Mouse (Mus musculus) hindbrain, embryonic 16.5 days (tissue): ENCODE data around the gene Slc37a4. TPM values are rescaled to one million over a fixed set of nuclear protein-coding genes. Genes with fewer than 3 reads are reported as not detected.

Source experiments
- ATAC-seq: fragments of 200-750 bp; cut with Nextera tagmentation; 2 replicates; pipeline ENCODE4 v1.8.0; 2017; ENCODE audit warnings: moderate TSS enrichment, moderate library complexity
- H3K27ac ChIP-seq: fragments of 300-500 bp; sonication (generic); 2 replicates; pipeline ENCODE4 v1.5.1; 2014; ENCODE audit warnings: low read depth, mild to moderate bottlenecking, control low read depth, low read length, moderate library complexity
- H3K27me3 ChIP-seq: fragments of 300-500 bp; sonication (generic); replicated peaks from 2 replicates; pipeline ENCODE4 v1.6.1; 2014; ENCODE audit warnings: low read length; ENCODE audit not compliant: control insufficient read depth, insufficient read depth
- H3K36me3 ChIP-seq: fragments of 300-500 bp; sonication (generic); 2 replicates; pipeline ENCODE4 v1.6.1; 2014; ENCODE audit warnings: mild to moderate bottlenecking, low read length, moderate library complexity, mixed read lengths; ENCODE audit not compliant: control insufficient read depth, insufficient read depth
- H3K4me1 ChIP-seq: fragments of 300-500 bp; sonication (generic); 2 replicates; pipeline ENCODE4 v1.6.1; 2014; ENCODE audit warnings: low read depth, low read length; ENCODE audit not compliant: control insufficient read depth, insufficient read depth
- H3K4me2 ChIP-seq: fragments of 300-500 bp; sonication (generic); 2 replicates; pipeline ENCODE4 v1.6.1; 2014; ENCODE audit warnings: mild to moderate bottlenecking, low read length, control low read depth, moderate library complexity
- H3K4me3 ChIP-seq: fragments of 300-500 bp; sonication (generic); 2 replicates; pipeline ENCODE4 v1.5.1; 2014; ENCODE audit warnings: mild to moderate bottlenecking, low read length, control low read depth, moderate library complexity
- H3K9ac ChIP-seq: fragments of 300-500 bp; sonication (generic); 2 replicates; pipeline ENCODE4 v1.6.1; 2014; ENCODE audit warnings: low read depth, mild to moderate bottlenecking, control low read depth, low read length, moderate library complexity
- H3K9me3 ChIP-seq: fragments of 300-500 bp; sonication (generic); 2 replicates; pipeline ENCODE4 v1.6.1; 2014; ENCODE audit warnings: mild to moderate bottlenecking, low read length, moderate library complexity; ENCODE audit not compliant: control insufficient read depth
- WGBS: fragments of 180-500 bp; shearing (Covaris S2); extraction: QIAGEN DNeasy Blood & Tissue Kit; methylation state at CpG from one replicate; pipeline ENCODE4 v1.1.7; 2014; 5-methylcytosine and 5-hydroxymethylcytosine counted together
- polyA plus RNA-seq: library from polyadenylated mRNA; unstranded; fragments of >200 nt; fragmentation: Nextera tagmentation; extraction: Ambion mirVana; gene quantifications from 2 replicates; pipeline ENCODE4 v1.2.1, GENCODE M21; 2015

The Slc37a4 gene
- polyA plus RNA-seq, 1 experiment from 2014 or later: 56.8 TPM

- Histone ChIP-seq H3K4me2 (no peak overlapping the region), H3K9me3 (no peaks in the 10 kb centered on the region), H3K36me3 (peaks cover 71% of the 10 kb centered on the region), H3K9ac (no peak overlapping the region), H3K27me3 (no peaks in the 10 kb centered on the region), H3K4me1 (no peaks in the 10 kb centered on the region), H3K4me3 (no peak overlapping the region), H3K27ac (no peak overlapping the region)
- no peak for ATAC-seq
- WGBS: 82% methylated on average over 3 of the region's 3 CpGs
These were observed 9.4 kb upstream of the Slc37a4 start for GRCm38 (mm10) chr9:44387221-44387620.

DNA sequence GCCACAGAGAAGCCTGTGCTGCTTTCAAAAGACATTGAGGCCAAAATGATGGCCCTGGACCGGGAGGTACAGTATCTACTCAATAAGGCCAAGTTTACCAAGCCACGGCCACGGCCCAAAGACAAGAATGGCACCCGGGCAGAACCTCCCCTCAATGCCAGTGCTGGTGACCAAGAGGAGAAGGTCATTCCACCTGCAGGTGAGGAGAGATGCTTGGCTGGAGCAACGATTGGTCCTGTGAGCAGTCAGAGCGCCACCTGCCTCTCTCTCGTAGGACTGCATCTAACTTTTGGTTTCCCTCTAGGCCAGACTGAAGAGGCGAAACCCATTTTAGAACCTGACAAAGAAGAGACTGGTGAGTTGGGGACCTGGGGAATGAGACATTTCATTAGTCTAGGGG lies 7.4 kb upstream of the Slc37a4 start:
- Histone ChIP-seq H3K36me3 (peaks cover 56% of the 10 kb centered on the region), H3K4me3 (no peak overlapping the region), H3K27me3 (no peaks in the 10 kb centered on the region), H3K9me3 (no peaks in the 10 kb centered on the region), H3K9ac (no peak overlapping the region), H3K4me1 (no peaks in the 10 kb centered on the region), H3K27ac (no peak overlapping the region), H3K4me2 (no peak overlapping the region)
- WGBS: 61% methylated on average over 8 of the region's 8 CpGs
- ATAC-seq: no peak

DNA sequence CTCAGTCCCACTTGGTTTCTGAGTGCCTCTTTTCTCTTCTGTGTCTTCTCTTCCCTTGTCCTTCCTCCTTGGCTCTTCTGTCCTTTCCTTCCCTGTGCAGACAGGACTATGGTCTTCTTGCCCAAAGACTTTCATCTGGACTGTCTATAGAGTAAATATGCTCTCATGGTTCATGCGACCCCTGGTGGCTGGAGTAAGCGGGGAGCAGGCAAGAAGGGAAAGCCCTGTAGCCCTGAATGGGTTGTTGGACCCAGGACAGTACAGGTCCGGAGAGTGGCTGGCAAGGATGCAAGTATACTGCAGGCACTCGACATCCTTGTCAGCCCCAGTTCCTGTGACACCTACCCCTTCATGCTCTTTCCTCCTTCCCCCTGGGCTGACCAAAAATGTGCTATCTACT lies 5.2 kb upstream of the Slc37a4 start:
- no peak overlapping the region for H3K9ac ChIP-seq
- H3K27ac ChIP-seq: no peak overlapping the region; the same call in 1 of the 2 replicates
- no peaks in the 10 kb centered on the region for H3K27me3 ChIP-seq
- peaks cover 38% of the 10 kb centered on the region for H3K36me3 ChIP-seq
- no peaks in the 10 kb centered on the region for H3K9me3 ChIP-seq
- H3K4me2 ChIP-seq: no peak overlapping the region
- ATAC-seq: no peak
- WGBS: 27% methylated on average over 4 of the region's 4 CpGs
- no peaks in the 10 kb centered on the region; the same call in 1 of the 2 replicates for H3K4me1 ChIP-seq
- H3K4me3 ChIP-seq: no peak overlapping the region

DNA sequence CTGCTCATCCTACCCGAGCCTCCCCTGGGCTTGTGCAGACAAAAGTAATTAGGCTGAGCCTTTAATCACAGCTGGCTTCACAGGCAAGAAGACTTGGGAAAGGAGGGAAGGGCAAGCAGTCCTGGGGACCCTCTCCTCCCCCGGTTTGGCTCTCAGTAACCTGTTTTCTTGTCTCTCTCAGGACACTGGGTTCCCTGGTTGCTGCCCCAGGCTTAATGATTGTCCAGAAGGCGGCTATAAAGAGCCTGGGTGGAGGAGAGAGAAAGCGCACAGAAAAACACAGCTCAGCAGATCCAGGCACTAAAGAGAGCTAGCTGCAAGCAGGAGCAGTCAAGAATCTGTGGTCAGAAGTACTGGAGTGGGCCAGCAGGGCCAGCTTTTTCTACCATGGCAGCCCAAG lies 1.4 kb downstream of the Slc37a4 start:
- no peak for ATAC-seq

GRCm38 (mm10) chr9:44398551-44398950 lies 1.9 kb downstream of the Slc37a4 start:
- peak overlapping the region; percentile 55 for H3K27ac ChIP-seq

More for the DNA sequence above, 1.4 kb downstream of the Slc37a4 start:
- peak overlapping the region; percentile 90 for H3K4me2 ChIP-seq
- no peaks in the 10 kb centered on the region for H3K9me3 ChIP-seq
- H3K27me3 ChIP-seq: no peaks in the 10 kb centered on the region
- H3K4me1 ChIP-seq: peaks cover 19% of the 10 kb centered on the region
- H3K27ac ChIP-seq: peak overlapping the region; percentile 55
- H3K9ac ChIP-seq: peak overlapping the region; percentile 95
- peaks cover 18% of the 10 kb centered on the region for H3K36me3 ChIP-seq
- 17% methylated on average over 4 of the region's 4 CpGs for WGBS
- peak overlapping the region; percentile 79 for H3K4me3 ChIP-seq

DNA sequence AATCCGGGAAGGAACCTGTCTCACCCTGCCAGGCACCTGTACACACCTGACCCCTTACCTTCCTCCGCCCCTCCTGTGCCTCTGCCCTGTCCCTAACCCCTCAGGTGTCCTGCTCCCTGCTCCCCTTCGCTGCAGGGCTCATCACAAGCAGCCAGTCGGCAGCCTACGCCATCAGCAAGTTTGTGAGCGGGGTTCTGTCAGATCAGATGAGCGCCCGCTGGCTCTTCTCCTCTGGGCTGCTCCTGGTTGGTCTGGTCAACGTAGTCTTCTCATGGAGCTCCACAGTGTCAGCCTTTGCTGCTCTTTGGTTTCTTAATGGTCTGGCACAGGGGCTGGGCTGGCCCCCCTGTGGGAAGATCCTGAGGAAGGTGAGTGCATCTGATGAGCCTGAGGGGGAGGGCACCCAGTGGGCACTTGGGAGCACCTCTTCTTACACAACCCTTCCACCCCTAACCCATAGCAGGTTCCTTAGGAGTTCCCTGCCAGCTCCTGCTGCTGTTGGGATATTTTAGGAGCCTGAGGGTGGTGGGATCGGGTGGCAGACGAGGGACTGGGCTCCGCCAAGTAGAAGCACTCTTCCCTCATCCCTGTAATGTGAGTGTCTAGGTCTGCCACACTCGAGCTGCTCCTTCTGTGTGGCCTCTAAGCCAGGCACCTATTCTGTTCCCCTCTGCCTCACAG lies 2.6 kb downstream of the Slc37a4 start:
- ATAC-seq: no peak
- Histone ChIP-seq H3K9ac (peak overlapping the region; percentile 26; the same call in 1 of the 2 replicates), H3K9me3 (no peaks in the 10 kb centered on the region), H3K4me3 (peak overlapping the region; percentile 79), H3K27ac (no peak overlapping the region), H3K27me3 (no peaks in the 10 kb centered on the region), H3K4me2 (peak overlapping the region; percentile 90), H3K4me1 (peaks cover 19% of the 10 kb centered on the region), H3K36me3 (peaks cover 27% of the 10 kb centered on the region)
- WGBS: 85% methylated on average over 13 of the region's 13 CpGs

More at GRCm38 (mm10) chr9:44398551-44398950, 1.9 kb downstream of the Slc37a4 start:
- Histone ChIP-seq H3K36me3 (peaks cover 21% of the 10 kb centered on the region), H3K9ac (peak overlapping the region; percentile 95; the same call in 1 of the 2 replicates), H3K9me3 (no peaks in the 10 kb centered on the region), H3K4me3 (peak overlapping the region; percentile 79), H3K27me3 (no peaks in the 10 kb centered on the region), H3K4me2 (peak overlapping the region; percentile 90), H3K4me1 (peaks cover 19% of the 10 kb centered on the region)
- 81% methylated on average over 9 of the region's 9 CpGs for WGBS
- no peak for ATAC-seq

DNA sequence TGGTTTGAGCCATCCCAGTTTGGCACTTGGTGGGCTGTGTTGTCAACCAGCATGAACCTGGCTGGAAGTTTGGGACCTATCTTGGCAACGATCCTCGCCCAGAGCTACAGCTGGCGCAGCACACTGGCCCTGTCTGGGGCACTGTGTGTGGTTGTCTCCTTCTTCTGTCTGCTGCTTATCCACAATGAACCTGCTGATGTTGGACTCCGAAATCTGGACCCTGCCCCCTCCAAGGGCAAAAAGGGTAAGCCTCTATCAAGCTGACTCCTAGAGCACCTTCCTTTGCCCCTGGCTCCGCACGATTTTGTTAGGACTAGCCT lies 3.1 kb downstream of the Slc37a4 start:
- no peak overlapping the region for H3K4me3 ChIP-seq
- H3K4me2 ChIP-seq: peak overlapping the region; percentile 9; the same call in 1 of the 2 replicates
- 85% methylated on average over 6 of the region's 6 CpGs for WGBS

GRCm38 (mm10) chr9:44401081-44401480 lies 4.4 kb downstream of the Slc37a4 start:
- peaks cover 33% of the 10 kb centered on the region for H3K36me3 ChIP-seq
- H3K9me3 ChIP-seq: no peaks in the 10 kb centered on the region
- no peak for ATAC-seq
- no peak overlapping the region for H3K4me3 ChIP-seq
- WGBS: 81% methylated on average over 4 of the region's 4 CpGs
- H3K27ac ChIP-seq: no peak overlapping the region
- peaks cover 26% of the 10 kb centered on the region for H3K4me1 ChIP-seq
- H3K4me2 ChIP-seq: no peak overlapping the region
- no peak overlapping the region for H3K9ac ChIP-seq
- H3K27me3 ChIP-seq: no peaks in the 10 kb centered on the region

More for the DNA sequence above, 3.1 kb downstream of the Slc37a4 start:
- Histone ChIP-seq H3K4me1 (peaks cover 19% of the 10 kb centered on the region), H3K27me3 (no peaks in the 10 kb centered on the region), H3K9ac (no peak overlapping the region), H3K9me3 (no peaks in the 10 kb centered on the region), H3K36me3 (peaks cover 30% of the 10 kb centered on the region), H3K27ac (no peak overlapping the region)
- no peak for ATAC-seq

- 90% methylated on average over 3 of the region's 3 CpGs for WGBS
- no peak overlapping the region for H3K9ac ChIP-seq
- H3K4me2 ChIP-seq: no peak overlapping the region
- no peaks in the 10 kb centered on the region for H3K9me3 ChIP-seq
- H3K27ac ChIP-seq: no peak overlapping the region
- no peak for ATAC-seq
- H3K4me3 ChIP-seq: no peak overlapping the region
- H3K4me1 ChIP-seq: peaks cover 15% of the 10 kb centered on the region
- H3K36me3 ChIP-seq: peaks cover 41% of the 10 kb centered on the region
- no peaks in the 10 kb centered on the region for H3K27me3 ChIP-seq
These were observed 8.4 kb downstream of the Slc37a4 start for GRCm38 (mm10) chr9:44405011-44405410.
